Mouse (Mus musculus) inflammation-experienced regulatory T-cells, adult 6 months (primary cell): Measurements from ENCODE around the gene Slc25a4. TPM values are rescaled to one million over a fixed set of nuclear protein-coding genes. Genes with fewer than 3 reads are reported as not detected.
"Not testable (repeated sequence)": the region's sequence is repeated elsewhere in the genome, so short reads cannot be mapped to it uniquely, and the experiment has no call there.

Source experiments
- ATAC-seq: one replicate; pipeline ENCODE4 v1.8.0; 2017
- polyA plus RNA-seq, 3 experiments: library from polyadenylated mRNA; unstranded; fragments of 100-300 nt; shearing (Covaris generic); gene quantifications; one replicate each; pipeline ENCODE4 v1.2.1; 2017

Gene Slc25a4
- 100 to 1,000 TPM; 166 to 235 (median 173) TPM for polyA plus RNA-seq

GRCm38 (mm10) chr8:46210404-46211315 is at the start of gene Slc25a4:
Gene Slc25a4 (minus strand): TSS chr8:46211284.
- peak; percentile 90 for ATAC-seq

- ATAC-seq, result no peak
These were observed 47.0 kb upstream of the Slc25a4 start for GRCm38 (mm10) chr8:46257921-46258682.

- no peak for ATAC-seq
These were observed 41.4 kb upstream of the Slc25a4 start for GRCm38 (mm10) chr8:46252456-46252855.

- ATAC-seq, result no peak
These were observed 40.5 kb upstream of the Slc25a4 start for GRCm38 (mm10) chr8:46251561-46251960.

- ATAC-seq, result no peak
These were observed 35.3 kb upstream of the Slc25a4 start for GRCm38 (mm10) chr8:46246346-46246745.

GRCm38 (mm10) chr8:46242946-46243345 is 31.9 kb upstream of the Slc25a4 start:
- ATAC-seq, result no peak

- ATAC-seq, result peak; percentile 60
These were observed 30.7 kb upstream of the Slc25a4 start for GRCm38 (mm10) chr8:46241568-46242374.

- ATAC-seq, result no peak
These were observed 25.5 kb upstream of the Slc25a4 start for GRCm38 (mm10) chr8:46236441-46237223.

- no peak for ATAC-seq
These were observed 23.7 kb upstream of the Slc25a4 start for GRCm38 (mm10) chr8:46234736-46235135.

GRCm38 (mm10) chr8:46232798-46233197 is 21.7 kb upstream of the Slc25a4 start:
- ATAC-seq, result no peak

GRCm38 (mm10) chr8:46231968-46232367 is 20.9 kb upstream of the Slc25a4 start:
- not testable (repeated sequence) for ATAC-seq

GRCm38 (mm10) chr8:46226622-46227021 is 15.5 kb upstream of the Slc25a4 start:
- no peak for ATAC-seq

- no peak for ATAC-seq
These were observed 14.4 kb upstream of the Slc25a4 start for GRCm38 (mm10) chr8:46225501-46225900.

- ATAC-seq, result no peak
These were observed 9.5 kb upstream of the Slc25a4 start for GRCm38 (mm10) chr8:46220566-46220965.

- no peak for ATAC-seq
These were observed 5.8 kb upstream of the Slc25a4 start for GRCm38 (mm10) chr8:46216838-46217237.

GRCm38 (mm10) chr8:46213971-46214480 is 2.9 kb upstream of the Slc25a4 start:
- no peak for ATAC-seq

GRCm38 (mm10) chr8:46212194-46212593 is 1.1 kb upstream of the Slc25a4 start:
- ATAC-seq, result no peak

- no peak for ATAC-seq
These were observed 557 bp upstream of the Slc25a4 start for GRCm38 (mm10) chr8:46211611-46212071.

- no peak for ATAC-seq
These were observed 2.0 kb downstream of the Slc25a4 start for GRCm38 (mm10) chr8:46209057-46209456.

- no peak for ATAC-seq
These were observed 2.7 kb downstream of the Slc25a4 start for GRCm38 (mm10) chr8:46208354-46208753.

- ATAC-seq, result no peak
These were observed 5.0 kb downstream of the Slc25a4 start for GRCm38 (mm10) chr8:46206107-46206506.
